Comparison of ENCODE assay signal across 8 mouse cellular contexts in genomic region chr19:10677915-10678771, GRCm38 (mm10). TPM values are rescaled to one million over a fixed set of nuclear protein-coding genes. Genes with fewer than 3 reads are reported as not detected.
DNase-seq lines count a peak whose midpoint lies in the region; ATAC-seq lines count a peak whose summit lies in the region.

Gene Pga5, minus strand, starts transcription at chr19:10678071.

- H3K4me3 ChIP-seq in kidney, embryonic 14.5 days (ENCODE audit: low read length), result no peak within 1 kb of the TSS
- no peak within 1 kb of the TSS for H3K4me3 ChIP-seq in embryonic facial prominence, embryonic 10.5 days
- no peak within 1 kb of the TSS for H3K4me3 ChIP-seq in liver, embryonic 12.5 days

- DNase-seq in kidney, adult 11 months, result peak; percentile 68
- DNase-seq in embryonic facial prominence, embryonic 10.5 days (ENCODE audit: low spot score), result peak; percentile 62
- peak; percentile 91 for DNase-seq in kidney, postnatal 10 days
- DNase-seq in neural tube, embryonic 10.5 days (ENCODE audit: extremely low spot score, low spot score), result peak; percentile 52
- DNase-seq in splenic B cell, adult 2 months (ENCODE audit: low read depth, low spot score), result peak; percentile 87

- WGBS in kidney, embryonic 14.5 days, result 38% methylated on average over 6 of the region's 6 CpGs
- 48% methylated on average over 6 of the region's 6 CpGs for WGBS in embryonic facial prominence, embryonic 10.5 days
- WGBS in liver, embryonic 12.5 days (ENCODE audit: insufficient replicate concordance), result 19% methylated on average over 6 of the region's 6 CpGs

- H3K27me3 ChIP-seq in kidney, embryonic 14.5 days (ENCODE audit: control insufficient read depth, insufficient read depth, low read length), result no peaks in the 10 kb centered on the region
- no peaks in the 10 kb centered on the region for H3K27me3 ChIP-seq in embryonic facial prominence, embryonic 10.5 days (replicated peaks; ENCODE audit: low read depth, poor library complexity, severe bottlenecking)
- H3K27me3 ChIP-seq in liver, embryonic 12.5 days (replicated peaks), result peaks cover 15% of the 10 kb centered on the region
- H3K27me3 ChIP-seq in splenic B cell, adult 2 months (ENCODE audit: control insufficient read depth, insufficient read depth, low read length, poor library complexity, severe bottlenecking), result no peaks in the 10 kb centered on the region

- H3K36me3 ChIP-seq in kidney, embryonic 14.5 days (ENCODE audit: control insufficient read depth, insufficient read depth, low read length), result no peaks in the 10 kb centered on the region
- no peaks in the 10 kb centered on the region for H3K36me3 ChIP-seq in embryonic facial prominence, embryonic 10.5 days (replicated peaks)
- H3K36me3 ChIP-seq in liver, embryonic 12.5 days, result no peaks in the 10 kb centered on the region
- H3K36me3 ChIP-seq in splenic B cell, adult 2 months (ENCODE audit: control insufficient read depth, insufficient read depth, low read length, poor library complexity, severe bottlenecking), result no peaks in the 10 kb centered on the region

- no peaks in the 10 kb centered on the region for H3K4me1 ChIP-seq in kidney, embryonic 14.5 days (ENCODE audit: control insufficient read depth, insufficient read depth, low read length)
- H3K4me1 ChIP-seq in embryonic facial prominence, embryonic 10.5 days, result no peaks in the 10 kb centered on the region
- peaks cover 11% of the 10 kb centered on the region for H3K4me1 ChIP-seq in liver, embryonic 12.5 days

- no peak for ATAC-seq in kidney, embryonic 14.5 days (ENCODE audit: low FRiP score, low TSS enrichment)
- peak; percentile 66 for ATAC-seq in granulocyte monocyte progenitor cell, adult 5-6 weeks (replicated peaks; ENCODE audit: poor library complexity, severe bottlenecking)
- peak; percentile 67; the same call in 1 of the 2 replicates for ATAC-seq in liver, embryonic 12.5 days

- H3K9me3 ChIP-seq in kidney, embryonic 14.5 days (ENCODE audit: control insufficient read depth, low read length), result no peaks in the 10 kb centered on the region
- no peaks in the 10 kb centered on the region for H3K9me3 ChIP-seq in embryonic facial prominence, embryonic 10.5 days
- H3K9me3 ChIP-seq in liver, embryonic 12.5 days (replicated peaks), result no peaks in the 10 kb centered on the region

- H3K4me2 ChIP-seq in kidney, embryonic 14.5 days (replicated peaks; ENCODE audit: low read depth, low read length), result no peak within 1 kb of the TSS
- no peak within 1 kb of the TSS for H3K4me2 ChIP-seq in liver, embryonic 12.5 days

- no peak within 1 kb of the TSS for H3K9ac ChIP-seq in kidney, embryonic 14.5 days (ENCODE audit: low read depth, low read length)
- no peak within 1 kb of the TSS for H3K9ac ChIP-seq in liver, embryonic 12.5 days

- no peak within 1 kb of the TSS for H3K27ac ChIP-seq in kidney, embryonic 14.5 days (ENCODE audit: low read depth, low read length)
- H3K27ac ChIP-seq in embryonic facial prominence, embryonic 10.5 days (replicated peaks), result no peak within 1 kb of the TSS
- no peak within 1 kb of the TSS for H3K27ac ChIP-seq in liver, embryonic 12.5 days

RNA-seq across cellular contexts. Expression of gene Pga5, which starts in this region (rescaled TPM):
- polyA plus RNA-seq in kidney, embryonic 14.5 days (2014; fragmentation: Nextera tagmentation; extraction: Ambion mirVana), result not detected in 2 replicates
- polyA plus RNA-seq in embryonic facial prominence, embryonic 10.5 days (2016; fragmentation: Nextera tagmentation; extraction: Ambion mirVana), result not detected in 2 replicates
- total RNA-seq in granulocyte monocyte progenitor cell, adult 5-6 weeks (2014; fragmentation: Nextera tagmentation), result not detected in 2 replicates
- not detected in 2 replicates for total RNA-seq in granulocyte monocyte progenitor cell, adult 5-6 weeks (2017)
- 0.08 TPM in 1 of 2 replicates, not detected in the other for polyA plus RNA-seq in liver, embryonic 12.5 days (2016; fragmentation: Nextera tagmentation; extraction: Ambion mirVana)

Comparison
In these comparisons a context has a peak if more than half of its experiments do, and no peak if none do; other contexts are left out.
1. Peak in DNase-seq in embryonic facial prominence, embryonic 10.5 days; RNA of the gene not detected or under 1 TPM.
2. Peak in ATAC-seq in granulocyte monocyte progenitor cell, adult 5-6 weeks; RNA of the gene not detected or under 1 TPM.
3. Peak in ATAC-seq in liver, embryonic 12.5 days; RNA of the gene not detected or under 1 TPM.